Mouse (Mus musculus) kidney, adult 2 months (tissue): ENCODE data around the gene Rnf44.

ENCODE experiments used
- CTCF ChIP-seq: fragments of 200-500 bp; conservative IDR thresholded peaks from 2 replicates; pipeline ENCODE4 v1.5.1; 2011; ENCODE audit warnings: low read depth, mild to moderate bottlenecking, control low read depth, low read length, moderate library complexity, mixed read lengths; ENCODE audit not compliant: insufficient read depth, insufficient read length
- POLR2A ChIP-seq: fragments of 200-500 bp; IDR thresholded peaks from one replicate; pipeline ENCODE4 v1.6.1; 2011; ENCODE audit warnings: low read depth, low read length, control low read depth

DNA sequence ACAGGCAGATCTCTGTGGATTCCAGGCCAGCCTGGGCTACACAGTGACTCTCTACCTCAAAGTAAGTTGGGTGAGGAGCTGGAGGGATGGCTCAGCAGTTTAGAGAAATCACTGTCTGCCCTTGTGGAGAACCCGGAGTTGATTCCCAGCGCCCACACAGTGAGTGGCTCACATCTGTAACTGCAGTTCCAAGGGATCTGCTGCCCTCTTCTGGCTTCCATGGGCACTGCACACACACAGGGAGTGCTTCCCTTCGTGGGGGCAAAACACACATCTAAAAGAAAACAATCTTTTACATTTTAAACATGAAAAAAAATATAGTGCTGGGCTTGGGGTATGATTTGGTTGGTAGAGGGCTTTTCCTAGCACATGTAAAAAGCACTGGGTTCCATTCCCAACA, 29.4 kb upstream of the Rnf44 start:
- TF ChIP-seq CTCF (no peak), POLR2A (no peak)
